Mouse (Mus musculus) stomach, embryonic 15.5 days (tissue): ENCODE data around the gene Gpsm1. TPM values are rescaled to one million over a fixed set of nuclear protein-coding genes. Genes with fewer than 3 reads are reported as not detected.

Experiments used
- ATAC-seq: fragments of 200-750 bp; cut with Nextera tagmentation; 2 replicates; pipeline ENCODE4 v1.8.0; 2017; ENCODE audit warnings: low read depth, moderate number of reproducible peaks, moderate TSS enrichment; ENCODE audit not compliant: insufficient read depth, low FRiP score
- H3K27ac ChIP-seq: fragments of 300-500 bp; sonication (generic); 2 replicates; pipeline ENCODE4 v1.5.1; 2015; ENCODE audit warnings: mild to moderate bottlenecking, inconsistent platforms
- H3K27me3 ChIP-seq: fragments of 300-500 bp; sonication (generic); replicated peaks from 2 replicates; pipeline ENCODE4 v1.6.1; 2015; ENCODE audit warnings: inconsistent platforms
- H3K36me3 ChIP-seq: fragments of 300-500 bp; sonication (generic); 2 replicates; pipeline ENCODE4 v1.6.1; 2015; ENCODE audit warnings: inconsistent platforms
- H3K4me1 ChIP-seq: fragments of 300-500 bp; sonication (generic); 2 replicates; pipeline ENCODE4 v1.6.1; 2015; ENCODE audit warnings: inconsistent platforms
- H3K4me2 ChIP-seq: fragments of 300-500 bp; sonication (generic); 2 replicates; pipeline ENCODE4 v1.6.1; 2015; ENCODE audit warnings: mild to moderate bottlenecking, inconsistent platforms
- H3K4me3 ChIP-seq: fragments of 300-500 bp; sonication (generic); replicated peaks from 2 replicates; pipeline ENCODE4 v1.5.1; 2015; ENCODE audit warnings: inconsistent platforms
- H3K9ac ChIP-seq: fragments of 300-500 bp; sonication (generic); 2 replicates; pipeline ENCODE4 v1.6.1; 2015; ENCODE audit warnings: inconsistent platforms
- H3K9me3 ChIP-seq: fragments of 300-500 bp; sonication (generic); 2 replicates; pipeline ENCODE4 v1.6.1; 2016; ENCODE audit warnings: inconsistent platforms
- WGBS: fragments of 180-500 bp; shearing (Covaris S2); methylation state at CpG from one replicate; pipeline ENCODE4 v1.1.7; 2015; 5-methylcytosine and 5-hydroxymethylcytosine counted together
- polyA plus RNA-seq: library from polyadenylated mRNA; unstranded; fragments of >200 nt; fragmentation: Nextera tagmentation; extraction: Ambion mirVana; gene quantifications from 2 replicates; pipeline ENCODE4 v1.2.1, GENCODE M21; 2015

Gene Gpsm1
- polyA plus RNA-seq, 1 experiment from 2014 or later, result 34.6 TPM

DNA sequence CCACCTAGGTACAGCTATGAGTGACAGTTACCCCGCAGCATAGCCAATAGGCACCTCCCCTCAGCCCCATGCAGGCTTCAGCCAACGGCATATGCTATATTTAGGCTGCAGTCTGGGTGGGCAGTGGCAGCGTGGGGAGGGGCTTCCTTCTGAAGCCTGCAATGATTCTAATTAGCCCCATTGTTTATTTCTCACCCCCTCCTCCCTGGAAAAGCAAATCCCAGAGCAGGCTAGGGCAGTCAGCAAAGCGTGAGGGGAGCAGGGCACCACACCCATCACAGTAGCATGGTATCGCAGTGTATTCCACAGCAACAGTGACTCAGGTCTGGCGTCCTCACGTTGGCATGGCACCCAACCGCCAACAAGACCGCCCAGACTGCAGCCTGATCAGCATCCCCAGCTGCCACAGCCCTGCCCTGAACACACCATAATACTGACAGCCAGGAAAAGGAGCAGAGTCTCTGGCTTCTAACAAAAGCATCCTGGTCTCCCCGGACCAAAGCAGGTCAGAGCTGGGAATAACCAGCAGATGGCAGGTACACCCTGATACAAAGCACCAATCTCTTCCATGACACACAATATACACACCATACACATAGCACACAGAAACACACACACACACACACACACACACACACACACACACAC, 17.0 kb upstream of the Gpsm1 start:
- Histone ChIP-seq H3K27me3 (no peaks in the 10 kb centered on the region), H3K4me2 (peak overlapping the region; percentile 34), H3K36me3 (no peaks in the 10 kb centered on the region), H3K9me3 (no peaks in the 10 kb centered on the region), H3K9ac (no peak overlapping the region), H3K4me1 (peaks cover 34% of the 10 kb centered on the region), H3K27ac (peak overlapping the region; percentile 72), H3K4me3 (no peak overlapping the region)
- peak; percentile 70; the same call in 1 of the 2 replicates for ATAC-seq
- WGBS, result under 1% methylated on average over 10 of the region's 10 CpGs

DNA sequence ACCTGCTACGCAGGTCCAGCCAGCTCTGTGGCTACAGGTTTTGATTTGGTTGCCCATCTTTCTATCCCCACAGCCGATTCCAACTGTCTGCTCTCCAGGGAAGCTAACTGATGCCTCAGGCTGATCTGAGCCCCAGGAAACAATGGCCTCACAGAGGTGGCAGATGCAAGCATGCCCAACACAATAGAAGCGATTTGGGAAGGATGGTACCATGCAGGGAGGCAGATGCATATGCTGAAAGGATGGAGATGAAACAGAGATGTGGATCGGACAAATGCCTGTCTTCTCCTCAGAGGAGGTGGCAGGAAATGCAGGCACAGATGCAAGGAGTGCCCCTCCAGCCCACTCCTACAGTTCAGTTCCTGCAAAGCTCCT, 16.5 kb upstream of the Gpsm1 start:
- no peaks in the 10 kb centered on the region for H3K36me3 ChIP-seq
- no peak for ATAC-seq
- no peaks in the 10 kb centered on the region for H3K9me3 ChIP-seq
- no peak overlapping the region; the same call in 1 of the 2 replicates for H3K4me2 ChIP-seq
- peak overlapping the region; percentile 72 for H3K27ac ChIP-seq
- 27% methylated on average over 4 of the region's 4 CpGs for WGBS
- H3K27me3 ChIP-seq, result no peaks in the 10 kb centered on the region
- H3K9ac ChIP-seq, result no peak overlapping the region
- 0 out of 2 replicates have a peak overlapping the region, but pooled peaks have one; percentile 4 for H3K4me3 ChIP-seq
- H3K4me1 ChIP-seq, result peaks cover 34% of the 10 kb centered on the region

DNA sequence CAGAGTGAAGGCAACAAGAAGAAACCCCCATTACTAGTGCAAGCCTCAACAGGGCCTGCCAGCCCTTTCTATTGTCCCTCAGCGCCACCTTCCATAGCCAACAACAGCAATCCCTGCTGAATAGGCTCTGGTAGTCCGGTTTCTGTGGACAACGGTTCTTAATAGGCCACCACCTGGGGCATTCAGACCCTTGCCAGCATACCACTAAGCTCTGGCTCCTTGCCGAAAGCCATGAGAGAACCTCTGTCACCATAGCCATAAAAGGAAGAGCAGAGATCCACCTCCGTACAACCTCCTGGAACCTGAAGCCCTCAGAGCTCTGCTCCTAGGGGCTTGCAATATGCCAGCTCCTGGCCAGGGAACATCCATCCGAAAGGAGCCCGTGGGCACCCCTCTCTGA, 16.0 kb upstream of the Gpsm1 start:
- H3K36me3 ChIP-seq, result no peaks in the 10 kb centered on the region
- H3K27ac ChIP-seq, result peak overlapping the region; percentile 72
- H3K4me3 ChIP-seq, result peak overlapping the region; percentile 4; the same call in 1 of the 2 replicates
- 0 out of 2 replicates have a peak overlapping the region, but pooled peaks have one; percentile 14 for H3K4me2 ChIP-seq
- WGBS, result 62% methylated on average over 7 of the region's 7 CpGs
- no peaks in the 10 kb centered on the region for H3K27me3 ChIP-seq
- no peak for ATAC-seq
- no peaks in the 10 kb centered on the region for H3K9me3 ChIP-seq
- peaks cover 34% of the 10 kb centered on the region for H3K4me1 ChIP-seq
- no peak overlapping the region for H3K9ac ChIP-seq

DNA sequence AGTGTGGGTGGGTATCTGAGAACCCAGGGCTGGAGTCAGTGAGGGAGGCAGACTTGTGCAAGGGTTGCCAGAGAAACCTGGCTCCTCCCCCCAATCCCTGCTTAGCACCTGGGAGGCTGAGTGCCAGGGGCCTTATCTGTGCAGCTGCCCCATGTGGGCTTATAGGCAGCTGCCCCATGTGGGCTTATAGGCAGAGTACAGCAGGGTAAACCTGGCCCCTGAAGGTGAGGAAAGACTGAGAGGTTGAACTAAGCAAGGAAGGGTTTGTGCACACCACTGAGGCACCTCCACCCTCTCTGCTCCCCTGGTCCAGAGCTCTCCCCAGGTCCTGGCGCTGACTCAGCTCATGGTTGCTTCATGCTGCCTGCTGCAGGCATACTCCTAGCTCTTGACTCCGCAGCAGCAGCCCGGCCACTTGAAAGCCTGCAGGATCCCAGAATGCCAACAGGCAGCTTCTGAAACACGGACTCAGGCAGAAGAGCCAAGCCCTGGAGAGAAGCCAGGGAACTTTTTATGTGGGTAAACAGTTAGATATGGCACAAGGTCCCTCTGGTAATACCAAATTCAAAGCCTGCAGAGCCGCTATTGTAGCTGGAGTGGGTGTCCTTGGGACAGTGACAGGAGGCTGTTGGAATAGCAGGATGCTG, 15.0 kb upstream of the Gpsm1 start:
- peaks cover 34% of the 10 kb centered on the region for H3K4me1 ChIP-seq
- no peak overlapping the region; the same call in 1 of the 2 replicates for H3K4me2 ChIP-seq
- no peaks in the 10 kb centered on the region for H3K9me3 ChIP-seq
- no peak overlapping the region for H3K9ac ChIP-seq
- no peaks in the 10 kb centered on the region for H3K27me3 ChIP-seq
- ATAC-seq, result peak; percentile 48; the same call in 1 of the 2 replicates
- H3K4me3 ChIP-seq, result no peak overlapping the region
- no peaks in the 10 kb centered on the region for H3K36me3 ChIP-seq
- WGBS, result 33% methylated on average over 5 of the region's 5 CpGs
- H3K27ac ChIP-seq, result peak overlapping the region; percentile 72

DNA sequence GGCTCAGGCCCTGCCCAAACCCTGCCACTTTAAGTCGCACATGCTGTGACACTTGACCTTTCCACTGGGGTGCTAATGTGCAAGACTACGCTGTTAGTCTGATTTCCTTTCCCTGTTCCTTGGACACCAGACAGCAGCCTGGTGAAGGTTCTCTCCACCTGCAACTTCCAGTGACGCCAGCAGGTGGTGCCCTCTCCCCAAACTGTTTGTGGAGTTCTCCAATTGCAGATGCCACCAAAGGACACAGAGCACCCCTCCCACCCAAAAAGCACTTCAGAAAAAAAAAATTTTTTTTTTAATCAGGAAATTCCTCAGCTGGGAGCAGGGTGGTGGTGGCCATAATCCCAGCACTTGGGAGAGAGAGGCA, 14.5 kb upstream of the Gpsm1 start:
- Histone ChIP-seq H3K4me1 (peaks cover 34% of the 10 kb centered on the region), H3K27me3 (no peaks in the 10 kb centered on the region), H3K36me3 (no peaks in the 10 kb centered on the region), H3K9me3 (no peaks in the 10 kb centered on the region), H3K9ac (no peak overlapping the region), H3K27ac (peak overlapping the region; percentile 72), H3K4me2 (no peak overlapping the region), H3K4me3 (no peak overlapping the region)
- WGBS, result 0% methylated on average over 3 of the region's 3 CpGs
- ATAC-seq, result peak; percentile 24; the same call in 1 of the 2 replicates

DNA sequence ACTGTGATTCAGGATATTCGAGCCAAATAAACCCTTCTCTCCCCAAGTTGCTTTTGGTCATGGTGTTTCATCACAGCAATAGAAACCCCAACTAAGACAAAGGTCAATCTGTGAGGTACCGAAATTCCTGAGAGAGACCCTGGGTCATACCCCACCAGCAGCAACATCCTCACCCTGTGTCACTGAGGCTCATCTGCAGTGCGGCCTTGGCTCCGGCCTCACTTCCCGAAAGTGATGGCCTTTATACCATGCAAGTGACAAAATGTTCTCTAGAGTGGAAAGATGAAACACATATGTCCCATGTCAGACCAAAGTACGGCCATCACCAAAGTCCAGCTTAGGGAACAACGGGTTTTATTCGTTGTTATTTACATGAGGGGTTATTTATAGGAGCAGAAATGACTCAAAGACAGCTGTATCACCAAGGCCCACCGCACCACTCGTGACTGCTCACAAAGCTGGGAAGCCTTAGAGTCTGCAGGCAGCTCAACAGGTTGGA, 13.3 kb upstream of the Gpsm1 start:
- no peaks in the 10 kb centered on the region for H3K27me3 ChIP-seq
- H3K4me3 ChIP-seq, result no peak overlapping the region
- H3K27ac ChIP-seq, result no peak overlapping the region
- H3K9ac ChIP-seq, result no peak overlapping the region
- no peaks in the 10 kb centered on the region for H3K9me3 ChIP-seq
- no peak overlapping the region for H3K4me2 ChIP-seq
- WGBS, result 83% methylated on average over 10 of the region's 10 CpGs
- no peaks in the 10 kb centered on the region for H3K36me3 ChIP-seq
- ATAC-seq, result no peak
- H3K4me1 ChIP-seq, result peaks cover 30% of the 10 kb centered on the region

DNA sequence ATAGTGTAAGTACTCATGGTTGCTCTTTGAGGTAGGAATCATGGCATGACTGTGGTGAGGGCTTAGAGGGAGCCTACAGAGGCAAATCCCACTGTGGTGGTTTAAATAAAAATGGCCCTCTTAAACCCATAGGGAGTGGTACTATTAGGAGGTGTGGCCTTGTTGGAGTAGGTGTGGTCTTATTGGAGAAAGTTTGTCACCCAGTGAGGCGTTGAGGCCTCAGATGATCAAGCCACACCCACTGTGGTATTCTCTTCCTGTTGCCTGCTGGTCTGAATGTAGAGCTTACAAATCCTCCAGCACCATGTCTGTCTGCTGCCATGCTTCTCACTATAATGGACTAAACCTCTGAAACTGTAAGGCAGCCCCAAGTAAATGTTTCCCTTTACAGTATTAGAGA, 10.6 kb upstream of the Gpsm1 start:
- Histone ChIP-seq H3K27ac (no peak overlapping the region), H3K27me3 (no peaks in the 10 kb centered on the region), H3K4me3 (no peak overlapping the region), H3K4me1 (peaks cover 16% of the 10 kb centered on the region), H3K9ac (no peak overlapping the region), H3K9me3 (no peaks in the 10 kb centered on the region), H3K4me2 (no peak overlapping the region), H3K36me3 (no peaks in the 10 kb centered on the region)
- 25% methylated on average over 1 of the region's 1 CpGs for WGBS
- ATAC-seq, result no peak

DNA sequence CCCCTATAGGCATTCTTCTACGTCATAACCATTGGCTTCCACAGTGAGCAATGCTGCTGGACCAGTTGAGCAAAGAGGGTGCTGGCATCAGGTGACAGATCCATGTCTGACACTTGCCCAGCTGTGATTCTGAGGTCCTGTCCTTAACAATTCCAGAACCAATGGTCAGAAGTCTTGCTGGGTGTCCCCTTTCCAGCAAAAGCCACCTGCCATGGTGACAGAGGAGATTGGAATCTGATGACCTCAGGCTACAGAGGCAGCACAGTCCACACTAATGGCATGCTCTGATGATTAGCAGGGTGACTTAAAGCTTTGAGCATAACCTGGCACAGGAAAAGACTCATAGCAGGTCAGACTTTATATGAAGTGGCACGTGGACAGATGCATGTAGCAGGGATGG, 9.8 kb upstream of the Gpsm1 start:
- no peaks in the 10 kb centered on the region for H3K9me3 ChIP-seq
- 72% methylated on average over 2 of the region's 2 CpGs for WGBS

DNA sequence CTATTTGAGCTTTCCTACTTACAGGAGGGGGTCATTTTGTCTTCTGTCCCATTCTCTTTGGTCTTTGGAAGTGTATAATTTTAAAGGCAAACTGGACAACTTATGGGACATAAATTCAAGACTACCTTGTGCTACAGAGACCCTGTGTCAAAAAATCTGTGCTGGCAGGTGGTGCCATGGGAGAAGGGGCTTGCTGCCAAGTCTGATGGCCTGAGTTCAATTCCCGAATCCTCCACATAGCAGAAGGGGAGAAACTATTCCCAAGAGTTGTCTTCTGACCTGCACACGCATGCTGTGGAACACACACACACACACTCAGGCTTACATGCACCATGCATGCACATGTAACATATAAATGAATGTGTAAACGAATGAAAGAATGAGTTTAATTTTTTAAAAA, 8.6 kb upstream of the Gpsm1 start:
- no peak overlapping the region for H3K27ac ChIP-seq
- no peak overlapping the region for H3K4me3 ChIP-seq
- no peaks in the 10 kb centered on the region for H3K27me3 ChIP-seq
- H3K9me3 ChIP-seq, result no peaks in the 10 kb centered on the region
- H3K9ac ChIP-seq, result no peak overlapping the region
- ATAC-seq, result no peak
- peaks cover 2% of the 10 kb centered on the region; the same call in 1 of the 2 replicates for H3K4me1 ChIP-seq
- H3K4me2 ChIP-seq, result no peak overlapping the region
- WGBS, result 85% methylated on average over 3 of the region's 3 CpGs
- H3K36me3 ChIP-seq, result no peaks in the 10 kb centered on the region

More for the DNA sequence above, 9.8 kb upstream of the Gpsm1 start:
- Histone ChIP-seq H3K27me3 (no peaks in the 10 kb centered on the region), H3K36me3 (no peaks in the 10 kb centered on the region), H3K9ac (no peak overlapping the region), H3K4me2 (no peak overlapping the region), H3K4me3 (no peak overlapping the region), H3K27ac (no peak overlapping the region), H3K4me1 (peaks cover 7% of the 10 kb centered on the region)
- no peak for ATAC-seq

DNA sequence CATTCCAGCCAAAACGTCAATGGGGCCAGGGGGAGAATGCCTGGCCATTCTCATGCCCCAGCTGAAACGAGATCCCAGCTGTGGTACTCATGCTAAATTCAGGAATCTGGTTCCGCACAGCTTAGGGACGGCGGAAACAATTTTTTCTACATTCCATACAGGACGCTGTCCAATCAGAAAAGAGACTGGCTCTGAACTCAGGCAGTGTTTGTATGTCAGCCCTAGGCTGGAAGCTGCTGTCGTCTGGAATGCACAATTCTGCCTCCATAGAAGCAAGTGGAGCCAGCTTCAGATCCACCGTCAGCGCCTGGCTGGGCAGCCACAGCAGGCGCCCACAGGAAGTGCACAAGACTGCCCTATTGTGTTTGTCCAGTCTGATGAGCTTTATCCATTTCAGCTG, 5.6 kb upstream of the Gpsm1 start:
- H3K4me2 ChIP-seq, result 0 out of 2 replicates have a peak overlapping the region, but pooled peaks have one; percentile 14
- H3K36me3 ChIP-seq, result no peaks in the 10 kb centered on the region
- H3K27me3 ChIP-seq, result no peaks in the 10 kb centered on the region
- no peaks in the 10 kb centered on the region for H3K9me3 ChIP-seq
- H3K4me3 ChIP-seq, result no peak overlapping the region
- no peak overlapping the region for H3K9ac ChIP-seq
- peaks cover 12% of the 10 kb centered on the region for H3K4me1 ChIP-seq
- 14% methylated on average over 10 of the region's 10 CpGs for WGBS
- peak overlapping the region; percentile 82 for H3K27ac ChIP-seq
- ATAC-seq, result peak; percentile 71; the same call in 1 of the 2 replicates

DNA sequence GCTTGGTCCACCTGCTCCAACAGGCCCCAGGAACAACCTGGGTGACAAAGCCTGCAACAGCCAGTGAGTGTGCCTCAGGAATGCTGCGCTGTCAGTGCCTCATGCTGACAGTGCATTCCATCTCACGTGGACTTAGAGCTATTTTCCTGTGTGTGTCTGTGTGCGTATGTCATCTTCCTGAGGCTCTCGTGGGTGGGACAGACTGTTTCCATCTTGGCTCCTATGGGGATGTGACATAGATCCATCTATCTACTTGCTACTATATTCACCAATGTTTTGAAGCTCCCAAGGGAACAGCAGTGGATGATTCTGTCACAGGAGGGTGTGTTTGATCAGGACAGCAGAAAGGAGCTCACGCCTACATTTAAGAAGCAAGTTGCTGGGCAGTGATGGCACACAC, 3.4 kb upstream of the Gpsm1 start:
- Histone ChIP-seq H3K36me3 (no peaks in the 10 kb centered on the region), H3K9me3 (no peaks in the 10 kb centered on the region), H3K9ac (no peak overlapping the region), H3K4me2 (no peak overlapping the region), H3K27ac (no peak overlapping the region), H3K4me3 (no peak overlapping the region), H3K4me1 (peaks cover 26% of the 10 kb centered on the region), H3K27me3 (no peaks in the 10 kb centered on the region)
- ATAC-seq, result no peak
- WGBS, result 62% methylated on average over 5 of the region's 5 CpGs

DNA sequence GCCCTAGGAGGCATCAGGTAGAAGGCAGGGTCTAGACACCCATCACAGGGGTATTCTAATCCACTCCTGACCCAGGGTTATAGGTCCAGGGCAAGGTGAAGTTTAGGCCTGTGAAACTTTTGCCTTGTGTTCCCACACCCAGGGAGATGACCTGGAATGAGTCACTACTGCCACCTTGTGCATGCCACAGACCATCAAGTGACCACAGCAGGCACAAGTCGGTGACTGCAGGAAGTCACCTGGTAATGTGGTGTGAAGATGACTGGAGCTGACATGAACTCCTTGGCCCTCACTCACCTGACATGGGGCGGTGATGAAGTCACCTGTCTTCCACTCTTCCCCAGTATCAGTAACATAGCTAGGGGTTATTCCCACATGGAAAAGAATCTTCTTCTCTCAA, 2.5 kb upstream of the Gpsm1 start:
- no peaks in the 10 kb centered on the region for H3K27me3 ChIP-seq
- peaks cover 35% of the 10 kb centered on the region for H3K4me1 ChIP-seq
- no peak for ATAC-seq
- no peaks in the 10 kb centered on the region for H3K9me3 ChIP-seq
- H3K27ac ChIP-seq, result no peak overlapping the region
- H3K4me2 ChIP-seq, result no peak overlapping the region
- no peak overlapping the region for H3K4me3 ChIP-seq
- 55% methylated on average over 2 of the region's 2 CpGs for WGBS
- no peaks in the 10 kb centered on the region for H3K36me3 ChIP-seq
- H3K9ac ChIP-seq, result no peak overlapping the region
